Mouse (Mus musculus): ENCODE results near the gene Alkbh2.

The Alkbh2 gene

DNA sequence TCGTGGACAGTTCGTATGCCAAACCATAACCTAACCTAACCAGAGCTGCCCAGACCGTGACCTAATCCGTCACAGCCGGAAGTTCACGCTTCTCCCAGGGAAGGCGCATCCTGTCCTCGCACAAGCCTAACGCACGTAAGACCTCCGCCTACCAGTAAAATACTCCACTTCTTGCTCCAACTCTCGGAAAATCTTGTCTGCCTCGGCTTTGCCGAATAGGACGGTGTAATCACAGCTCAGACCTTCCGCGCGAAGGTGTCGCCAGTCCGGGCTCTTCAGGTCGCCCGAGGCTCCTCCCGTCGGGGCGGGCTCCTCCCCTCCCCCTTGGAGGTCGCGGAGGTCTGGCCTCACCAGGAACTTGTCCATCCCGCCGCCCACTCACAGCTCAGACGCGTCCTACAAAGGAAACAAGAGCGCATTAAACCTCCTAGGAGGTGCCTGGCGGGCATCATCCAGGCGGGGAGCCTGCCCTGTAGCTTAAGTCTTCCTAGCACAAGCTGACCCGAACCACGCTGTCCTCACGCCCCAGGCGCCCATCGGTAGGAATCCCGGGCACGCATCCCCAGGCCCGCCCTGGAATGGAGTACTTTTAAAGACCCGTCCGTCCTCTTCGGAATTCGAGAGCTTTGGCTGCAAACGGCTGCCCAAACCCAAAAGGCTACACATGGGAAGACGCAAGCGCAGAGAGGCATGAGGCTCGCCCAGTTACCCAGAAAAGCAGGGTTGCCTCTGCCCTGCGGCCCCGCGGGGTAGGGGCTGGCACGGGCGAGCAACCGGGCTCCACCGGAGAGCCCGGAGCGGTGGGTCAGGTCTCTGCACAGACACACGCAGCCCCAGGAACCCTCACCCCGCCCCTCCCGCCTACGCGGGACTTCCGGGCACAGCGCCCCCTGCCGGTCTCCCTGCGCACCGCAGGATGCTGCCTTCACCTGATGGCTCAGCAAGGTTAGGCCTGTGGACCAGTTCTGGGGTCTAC is at the start of gene Alkbh2:
TSS of gene Alkbh2 (minus strand) at position 845 of the 976 bp plus-strand sequence.
- no peaks in the 10 kb centered on the region for H3K36me3 ChIP-seq (ENCODE audit: control insufficient read depth, insufficient read depth, low read length, poor library complexity, severe bottlenecking)
- no peaks in the 10 kb centered on the region for H3K27me3 ChIP-seq (ENCODE audit: control insufficient read depth, insufficient read depth, low read length, poor library complexity, severe bottlenecking)
- peak; percentile 90 for DNase-seq (ENCODE audit: low read depth, low spot score)

DNA sequence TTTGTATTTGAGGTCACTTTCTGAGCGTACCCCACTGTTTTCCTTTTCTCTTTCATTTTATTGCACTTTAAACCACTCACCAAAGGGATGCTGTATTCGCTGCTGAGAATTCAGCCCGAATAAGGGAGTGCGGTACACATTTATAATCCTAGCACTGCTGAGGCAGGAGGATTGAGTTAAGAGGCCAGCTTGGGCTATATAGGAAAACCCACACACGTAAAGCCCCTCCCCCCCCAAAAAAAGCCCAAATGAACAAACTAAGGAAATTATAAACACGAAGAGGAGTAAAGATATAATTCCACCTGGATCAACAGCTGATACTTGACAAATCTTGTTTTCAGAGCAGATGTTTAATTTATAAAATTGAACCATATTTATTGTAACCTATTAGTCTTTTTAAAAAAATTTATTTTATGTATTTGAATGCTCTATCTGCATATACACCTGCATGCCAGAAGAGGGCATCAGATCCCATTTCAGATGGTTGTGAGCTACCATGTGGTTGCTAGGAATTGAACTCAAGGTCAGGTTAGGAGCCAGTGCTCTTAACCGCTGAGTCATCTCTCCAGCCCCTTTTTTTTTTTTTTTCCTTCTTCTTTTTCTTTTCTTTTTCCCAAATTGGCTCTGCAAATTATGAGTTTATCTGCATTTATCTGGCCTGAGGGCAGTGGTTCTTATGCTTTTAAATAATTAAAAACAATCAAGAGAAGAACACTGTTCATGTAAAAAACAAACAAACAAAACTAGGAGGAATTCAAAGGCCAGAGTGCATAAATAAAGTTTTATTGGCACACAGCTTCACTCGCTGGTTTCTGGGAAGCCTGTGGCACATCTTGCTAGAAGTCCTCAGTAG is 48.8 kb upstream of the Alkbh2 start:
- no peaks in the 10 kb centered on the region; the same call in 1 of the 2 replicates for H3K27me3 ChIP-seq (ENCODE audit: control insufficient read depth, insufficient read depth, low read length, poor library complexity, severe bottlenecking)
- H3K36me3 ChIP-seq (ENCODE audit: control insufficient read depth, insufficient read depth, low read length, poor library complexity, severe bottlenecking): no peaks in the 10 kb centered on the region
- no peak for DNase-seq (ENCODE audit: low read depth, low spot score)

DNA sequence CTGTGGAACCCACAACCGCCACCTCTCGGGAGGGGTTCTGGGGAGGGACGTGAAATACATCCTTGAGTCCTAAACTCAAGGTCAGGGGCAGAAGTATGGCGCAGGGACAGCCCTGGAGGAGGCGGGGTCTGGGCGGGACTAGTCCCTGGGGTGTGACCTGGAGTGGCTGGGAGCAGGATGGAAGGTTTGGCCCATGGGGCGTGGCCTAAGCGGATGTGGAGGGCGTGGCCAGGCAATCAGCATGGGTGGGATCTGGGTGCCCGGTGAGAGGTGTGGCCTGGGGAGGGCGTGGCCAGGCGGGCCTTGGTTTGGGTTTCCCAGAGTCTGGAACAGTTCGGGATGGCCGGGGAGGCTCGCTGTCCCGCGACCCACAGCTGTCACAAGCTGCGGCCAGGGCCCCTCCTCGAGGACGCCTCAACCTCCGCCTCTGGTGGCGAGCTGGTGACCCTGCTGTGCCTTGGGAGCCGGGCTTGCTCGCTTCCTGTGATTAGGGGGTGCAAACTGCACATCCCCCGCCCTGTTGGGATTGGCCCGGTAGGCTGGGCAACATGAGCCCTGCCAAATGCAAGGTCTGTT is 47.7 kb upstream of the Alkbh2 start:
- Histone ChIP-seq H3K27me3 (ENCODE audit: control insufficient read depth, insufficient read depth, low read length, poor library complexity, severe bottlenecking) (no peaks in the 10 kb centered on the region; the same call in 1 of the 2 replicates), H3K36me3 (ENCODE audit: control insufficient read depth, insufficient read depth, low read length, poor library complexity, severe bottlenecking) (no peaks in the 10 kb centered on the region)
- DNase-seq (ENCODE audit: low read depth, low spot score): peak; percentile 52

DNA sequence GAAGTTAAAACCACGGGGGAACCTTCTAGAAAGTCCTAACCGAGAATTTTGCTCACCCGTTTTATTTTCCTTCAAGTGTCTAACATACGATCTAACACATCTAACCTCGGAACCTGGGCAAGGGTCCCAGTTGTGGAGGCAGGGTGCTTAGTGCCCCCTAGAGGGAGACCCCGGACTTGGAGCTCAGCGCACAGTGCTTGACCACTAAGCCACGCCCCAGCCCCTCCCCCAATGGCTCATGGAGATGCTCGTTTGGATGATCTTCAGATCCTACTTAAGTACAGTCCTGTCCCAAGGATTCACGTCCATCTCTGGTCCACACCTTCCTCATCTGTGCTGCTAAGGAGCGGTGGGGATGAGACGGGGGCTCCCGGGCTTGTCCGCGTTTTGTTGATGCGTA is 46.6 kb upstream of the Alkbh2 start:
- no peaks in the 10 kb centered on the region for H3K36me3 ChIP-seq (ENCODE audit: control insufficient read depth, insufficient read depth, low read length, poor library complexity, severe bottlenecking)
- DNase-seq (ENCODE audit: low read depth, low spot score): peak; percentile 30
- H3K27me3 ChIP-seq (ENCODE audit: control insufficient read depth, insufficient read depth, low read length, poor library complexity, severe bottlenecking): no peaks in the 10 kb centered on the region; the same call in 1 of the 2 replicates

DNA sequence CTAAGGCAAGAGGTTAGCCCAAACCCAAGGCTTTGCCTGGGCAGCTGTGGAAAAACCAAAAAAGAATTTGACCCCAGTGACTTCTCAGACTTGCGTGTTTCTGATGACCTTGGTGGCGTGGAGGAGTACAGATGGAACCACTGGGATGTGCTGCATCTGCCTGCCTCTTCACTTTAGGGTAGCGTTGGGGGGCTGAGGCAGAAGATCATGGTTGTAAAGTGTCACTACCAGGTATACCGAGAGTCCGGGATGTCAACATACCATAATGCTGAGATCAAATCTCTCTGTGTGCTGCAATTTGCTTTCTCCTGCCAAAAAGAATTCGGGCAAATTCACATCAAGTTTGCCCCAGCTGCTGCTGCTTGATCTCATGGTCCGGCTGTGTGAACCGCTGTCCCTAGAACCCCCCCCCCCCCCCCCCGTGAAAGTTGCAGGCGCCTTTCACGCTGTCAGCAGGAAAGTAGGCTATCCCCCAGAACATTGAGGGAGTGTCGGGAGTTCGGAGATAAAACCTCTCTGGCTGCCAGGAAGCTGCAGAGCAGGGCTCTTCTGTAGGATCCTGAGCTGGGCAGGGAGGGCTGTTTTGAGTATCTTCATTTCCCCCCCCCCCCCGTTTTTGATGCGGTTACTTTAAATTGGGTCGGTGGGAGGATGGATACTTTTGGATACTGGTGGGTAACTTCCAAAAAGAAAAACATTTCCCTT is 46.0 kb upstream of the Alkbh2 start:
- Histone ChIP-seq H3K36me3 (ENCODE audit: control insufficient read depth, insufficient read depth, low read length, poor library complexity, severe bottlenecking) (no peaks in the 10 kb centered on the region), H3K27me3 (ENCODE audit: control insufficient read depth, insufficient read depth, low read length, poor library complexity, severe bottlenecking) (no peaks in the 10 kb centered on the region; the same call in 1 of the 2 replicates)
- no peak for DNase-seq (ENCODE audit: low read depth, low spot score)

DNA sequence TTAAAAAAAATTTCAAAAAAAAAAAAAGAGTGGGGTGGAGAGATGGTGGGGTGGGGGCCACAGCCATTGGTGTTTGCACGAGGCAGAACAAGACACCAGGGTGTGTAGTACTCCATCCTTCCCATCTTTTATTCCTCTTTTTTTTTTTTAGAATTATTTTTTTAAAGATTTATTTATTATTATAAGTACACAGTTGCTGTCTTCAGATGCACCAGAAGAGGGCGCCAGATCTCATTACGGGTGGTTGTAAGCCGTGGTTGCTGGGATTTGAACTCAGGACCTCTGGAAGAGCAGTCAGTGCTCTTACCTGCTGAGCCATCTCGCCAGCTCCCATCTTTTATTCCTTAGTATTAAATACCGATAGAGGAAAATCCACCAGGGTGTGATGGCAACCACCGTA is 45.4 kb upstream of the Alkbh2 start:
- Histone ChIP-seq H3K27me3 (ENCODE audit: control insufficient read depth, insufficient read depth, low read length, poor library complexity, severe bottlenecking) (no peaks in the 10 kb centered on the region; the same call in 1 of the 2 replicates), H3K36me3 (ENCODE audit: control insufficient read depth, insufficient read depth, low read length, poor library complexity, severe bottlenecking) (no peaks in the 10 kb centered on the region)
- no peak for DNase-seq (ENCODE audit: low read depth, low spot score)

DNA sequence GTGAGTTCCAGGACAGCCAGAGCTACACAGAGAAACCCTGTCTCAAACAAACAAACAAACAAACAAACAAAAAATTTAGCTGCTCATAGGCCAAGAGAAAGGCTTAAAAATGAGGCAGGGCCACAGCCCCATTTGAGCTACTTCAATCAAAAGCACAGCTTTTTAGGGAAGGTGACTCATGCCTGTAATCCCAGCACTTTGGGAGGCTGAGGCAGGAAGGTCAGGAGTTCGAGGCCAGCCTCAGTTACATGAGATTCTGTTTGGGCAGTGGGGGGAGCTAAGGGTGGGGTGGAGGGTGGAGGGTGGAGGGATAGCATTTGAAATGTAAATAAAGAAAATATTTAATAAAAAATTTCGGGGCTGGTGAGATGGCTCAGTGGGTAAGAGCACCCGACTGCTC is 44.9 kb upstream of the Alkbh2 start:
- H3K27me3 ChIP-seq (ENCODE audit: control insufficient read depth, insufficient read depth, low read length, poor library complexity, severe bottlenecking): no peaks in the 10 kb centered on the region; the same call in 1 of the 2 replicates
- peak; percentile 42 for DNase-seq (ENCODE audit: low read depth, low spot score)
- no peaks in the 10 kb centered on the region for H3K36me3 ChIP-seq (ENCODE audit: control insufficient read depth, insufficient read depth, low read length, poor library complexity, severe bottlenecking)

DNA sequence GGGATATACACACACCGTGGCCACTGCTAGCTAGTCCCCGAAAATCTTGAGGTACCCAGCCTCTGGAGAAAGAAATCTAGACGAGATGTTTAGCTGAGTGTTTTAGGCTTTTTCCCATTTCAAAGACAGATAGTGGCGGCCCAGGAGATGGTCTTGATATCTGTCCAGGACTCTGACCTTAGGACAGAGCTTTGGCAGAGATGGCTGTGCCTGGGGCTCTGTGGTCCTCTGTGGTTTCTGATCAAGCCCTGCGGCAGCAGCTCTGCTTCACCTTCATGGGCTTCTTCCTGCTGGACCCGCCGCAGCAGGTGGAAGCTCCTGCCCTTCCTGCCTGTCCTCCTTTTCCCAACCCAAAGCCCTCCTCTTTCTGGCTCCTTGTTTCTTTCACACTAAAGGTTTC is 42.3 kb upstream of the Alkbh2 start:
- Histone ChIP-seq H3K27me3 (ENCODE audit: control insufficient read depth, insufficient read depth, low read length, poor library complexity, severe bottlenecking) (no peaks in the 10 kb centered on the region), H3K36me3 (ENCODE audit: control insufficient read depth, insufficient read depth, low read length, poor library complexity, severe bottlenecking) (no peaks in the 10 kb centered on the region)
- DNase-seq (ENCODE audit: low read depth, low spot score): no peak

DNA sequence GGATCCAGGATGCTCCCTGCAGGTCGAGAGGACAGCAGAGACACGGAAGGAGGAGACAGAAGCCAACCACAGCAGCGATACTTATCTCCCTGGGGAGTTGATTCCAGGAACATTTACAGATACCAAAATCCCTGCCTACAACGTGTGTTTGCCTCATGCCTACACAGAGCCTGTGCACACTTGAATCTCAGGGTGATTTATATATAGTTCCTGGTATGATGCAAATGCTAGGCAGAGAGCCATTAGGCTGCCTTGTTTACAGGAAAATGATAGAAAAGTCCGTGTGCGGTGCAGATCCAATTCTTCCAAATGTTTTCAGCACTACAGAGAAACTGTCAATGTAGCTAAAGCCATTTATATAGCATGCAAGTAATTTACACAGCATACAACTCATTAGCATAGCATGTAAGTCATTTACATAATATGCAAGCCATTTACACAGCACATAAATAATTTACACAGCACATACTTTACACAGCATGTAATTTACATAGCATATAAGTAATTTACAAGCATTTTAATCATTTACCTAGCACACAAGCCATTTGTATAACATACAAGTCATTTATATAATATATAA is 35.2 kb upstream of the Alkbh2 start:
- no peaks in the 10 kb centered on the region for H3K36me3 ChIP-seq (ENCODE audit: control insufficient read depth, insufficient read depth, low read length, poor library complexity, severe bottlenecking)
- DNase-seq (ENCODE audit: low read depth, low spot score): no peak
- H3K27me3 ChIP-seq (ENCODE audit: control insufficient read depth, insufficient read depth, low read length, poor library complexity, severe bottlenecking): no peaks in the 10 kb centered on the region

DNA sequence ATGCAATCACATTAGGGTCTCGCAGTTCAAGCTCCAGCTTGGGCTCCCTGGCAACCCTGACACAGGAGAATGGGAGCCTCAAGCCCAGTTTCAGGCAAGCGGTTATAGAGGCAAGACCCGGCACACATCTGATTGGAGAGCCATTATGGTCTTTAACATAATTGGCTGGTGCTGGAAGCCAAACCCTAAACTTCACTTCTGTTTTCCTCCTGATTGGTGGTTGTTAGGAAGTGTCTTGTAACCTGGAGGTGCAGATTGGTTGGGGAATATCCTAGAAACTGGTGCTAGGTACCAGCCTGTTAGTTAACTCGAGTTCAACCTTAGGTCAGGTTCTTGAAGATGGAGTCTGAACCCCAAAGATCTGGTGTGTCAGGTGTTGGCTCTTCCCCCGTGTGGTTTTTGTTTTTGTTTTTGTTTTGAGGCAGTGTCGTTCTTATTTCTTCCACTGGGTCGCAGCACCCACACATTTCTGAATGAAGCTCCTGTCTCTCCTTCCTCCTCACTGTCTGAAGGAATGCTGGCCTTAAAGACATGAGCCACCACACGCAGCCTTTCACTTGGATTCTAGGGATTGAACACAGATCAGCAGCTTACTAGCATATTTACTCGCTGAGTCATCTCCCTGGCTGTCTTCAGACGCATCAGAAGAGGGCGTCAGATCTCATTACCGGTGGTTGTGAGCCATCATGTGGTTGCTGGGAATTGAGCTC is 34.2 kb upstream of the Alkbh2 start:
- Histone ChIP-seq H3K27me3 (ENCODE audit: control insufficient read depth, insufficient read depth, low read length, poor library complexity, severe bottlenecking) (no peaks in the 10 kb centered on the region), H3K36me3 (ENCODE audit: control insufficient read depth, insufficient read depth, low read length, poor library complexity, severe bottlenecking) (no peaks in the 10 kb centered on the region)
- DNase-seq (ENCODE audit: low read depth, low spot score): no peak

DNA sequence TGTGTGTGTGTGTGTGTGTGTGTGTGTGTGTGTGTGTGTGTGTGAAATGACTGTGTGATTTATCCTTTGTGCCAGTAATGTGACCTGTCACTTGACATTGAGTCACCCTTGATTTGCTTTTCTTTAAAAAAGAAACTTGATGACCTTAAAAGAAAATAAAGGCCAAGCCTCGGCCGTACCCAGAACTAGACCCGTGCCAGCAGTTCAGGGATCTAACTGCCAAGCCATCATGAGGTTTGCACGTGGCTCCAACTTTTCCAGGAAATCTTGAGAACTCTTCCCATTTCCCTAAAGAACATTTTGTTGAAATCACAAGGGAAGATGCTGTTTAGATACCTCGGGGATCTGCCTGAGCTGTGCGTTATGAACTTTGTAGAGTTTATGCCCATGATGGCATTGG is 33.4 kb upstream of the Alkbh2 start:
- no peaks in the 10 kb centered on the region for H3K36me3 ChIP-seq (ENCODE audit: control insufficient read depth, insufficient read depth, low read length, poor library complexity, severe bottlenecking)
- DNase-seq (ENCODE audit: low read depth, low spot score): no peak

DNA sequence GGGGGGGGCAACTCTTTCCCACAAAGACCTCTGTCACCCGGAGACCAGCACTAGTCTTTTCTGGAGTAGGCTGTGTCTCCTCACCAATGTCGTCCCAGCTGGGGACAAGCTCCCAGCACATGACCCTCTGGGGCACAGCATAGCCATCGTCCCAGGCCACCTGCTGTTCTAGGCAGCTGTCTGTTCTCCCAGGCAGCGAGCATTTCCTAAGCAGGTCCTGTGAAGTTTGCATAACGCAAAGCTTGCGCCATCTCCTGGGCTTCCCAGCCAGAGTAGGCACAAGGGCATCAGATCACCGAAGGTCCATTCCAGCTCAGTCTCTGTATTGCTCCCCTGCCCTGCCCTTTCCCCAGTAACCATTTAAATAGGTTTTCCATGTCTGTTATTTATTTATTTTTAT is 29.2 kb upstream of the Alkbh2 start:
- H3K27me3 ChIP-seq (ENCODE audit: control insufficient read depth, insufficient read depth, low read length, poor library complexity, severe bottlenecking): no peaks in the 10 kb centered on the region
- no peaks in the 10 kb centered on the region for H3K36me3 ChIP-seq (ENCODE audit: control insufficient read depth, insufficient read depth, low read length, poor library complexity, severe bottlenecking)
- no peak for DNase-seq (ENCODE audit: low read depth, low spot score)

More for the DNA sequence above, 33.4 kb upstream of the Alkbh2 start:
- no peaks in the 10 kb centered on the region for H3K27me3 ChIP-seq (ENCODE audit: control insufficient read depth, insufficient read depth, low read length, poor library complexity, severe bottlenecking)

DNA sequence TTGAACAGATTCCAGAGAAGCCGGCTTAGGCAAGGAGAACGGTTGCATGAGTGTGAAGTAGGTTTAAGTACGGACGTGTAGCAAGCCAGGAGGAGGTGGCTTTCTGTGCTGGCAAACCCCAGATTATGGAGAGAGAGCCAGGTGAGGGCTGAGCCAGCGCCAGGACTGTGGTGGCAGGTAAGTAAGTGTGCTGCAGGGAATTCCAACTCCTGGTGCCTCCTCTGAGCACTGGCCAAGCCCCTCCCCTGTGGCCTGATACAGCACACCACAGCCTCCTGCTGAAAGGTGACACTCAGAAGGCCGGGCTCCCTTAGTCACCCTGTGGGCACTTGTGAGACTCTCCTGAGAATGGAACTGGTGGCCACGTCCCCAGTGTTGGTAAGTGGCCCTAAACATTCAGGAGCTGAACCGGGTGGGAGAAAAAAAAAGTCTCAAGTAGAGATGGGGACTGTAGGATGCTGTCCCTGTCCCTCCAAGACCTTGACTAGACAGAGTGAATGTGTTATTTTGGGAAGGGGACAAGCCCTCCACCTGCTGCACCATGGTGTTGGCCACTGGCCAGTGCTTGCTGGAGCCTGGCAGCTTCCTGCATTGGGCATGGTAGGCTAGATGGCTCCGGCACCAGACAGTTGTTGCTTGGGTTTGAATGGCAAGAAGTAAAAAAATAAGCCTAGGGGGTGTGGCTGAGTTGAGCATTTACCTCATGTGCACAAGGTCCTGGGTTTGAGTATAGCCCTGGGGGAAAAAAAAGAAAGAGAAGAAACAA is 27.3 kb upstream of the Alkbh2 start:
- DNase-seq (ENCODE audit: low read depth, low spot score): no peak
- H3K27me3 ChIP-seq (ENCODE audit: control insufficient read depth, insufficient read depth, low read length, poor library complexity, severe bottlenecking): no peaks in the 10 kb centered on the region
- H3K36me3 ChIP-seq (ENCODE audit: control insufficient read depth, insufficient read depth, low read length, poor library complexity, severe bottlenecking): no peaks in the 10 kb centered on the region
